Mouse (Mus musculus): ENCODE measurements around the gene Otol1. TPM values are rescaled to one million over a fixed set of nuclear protein-coding genes. Genes with fewer than 3 reads are reported as not detected.

Otol1 gene
- not detected in 2 replicates for total RNA-seq (2023)

GRCm38 (mm10) chr3:70007313-70007712 is at the start of gene Otol1:
Gene Otol1 (plus strand): TSS chr3:70007613.

Other genes with a start within 250 kb of the Otol1 start
- gene Sptssb, start 147.7 kb upstream of the Otol1 start, total RNA-seq (2023): not detected in 2 replicates

Data from neutrophil, adult 65 days (primary cell).